Mouse (Mus musculus) liver, embryonic 12.5 days (tissue): ENCODE results near the gene Nfrkb. TPM values are rescaled to one million over a fixed set of nuclear protein-coding genes. Genes with fewer than 3 reads are reported as not detected.

Experiments used
- ATAC-seq: fragments of 200-750 bp; cut with Nextera tagmentation; 2 replicates; pipeline ENCODE4 v1.8.0; 2017; ENCODE audit warnings: moderate number of reproducible peaks, mild to moderate bottlenecking, moderate library complexity
- H3K27ac ChIP-seq: fragments of 300-500 bp; sonication (generic); 2 replicates; pipeline ENCODE4 v1.5.1; 2016; ENCODE audit warnings: mild to moderate bottlenecking
- H3K27me3 ChIP-seq: fragments of 300-500 bp; sonication (generic); replicated peaks from 2 replicates; pipeline ENCODE4 v1.6.1; 2016; ENCODE audit warnings: mild to moderate bottlenecking, moderate library complexity
- H3K36me3 ChIP-seq: fragments of 300-500 bp; sonication (generic); 2 replicates; pipeline ENCODE4 v1.6.1; 2016; ENCODE audit warnings: mild to moderate bottlenecking, moderate library complexity
- H3K4me1 ChIP-seq: fragments of 300-500 bp; sonication (generic); 2 replicates; pipeline ENCODE4 v1.6.1; 2016
- H3K4me2 ChIP-seq: fragments of 300-500 bp; sonication (generic); 2 replicates; pipeline ENCODE4 v1.6.1; 2016; ENCODE audit warnings: mild to moderate bottlenecking, moderate library complexity
- H3K4me3 ChIP-seq: fragments of 300-500 bp; sonication (generic); 2 replicates; pipeline ENCODE4 v1.5.1; 2016; ENCODE audit warnings: mild to moderate bottlenecking, moderate library complexity
- H3K9ac ChIP-seq: fragments of 300-500 bp; sonication (generic); 2 replicates; pipeline ENCODE4 v1.6.1; 2016; ENCODE audit warnings: mild to moderate bottlenecking, moderate library complexity
- H3K9me3 ChIP-seq: fragments of 300-500 bp; sonication (generic); replicated peaks from 2 replicates; pipeline ENCODE4 v1.6.1; 2016; ENCODE audit warnings: mild to moderate bottlenecking, moderate library complexity
- WGBS: fragments of 180-500 bp; shearing (Covaris S2); methylation state at CpG from one replicate; pipeline ENCODE4 v1.1.7; 2016; ENCODE audit not compliant: insufficient replicate concordance; 5-methylcytosine and 5-hydroxymethylcytosine counted together
- polyA plus RNA-seq: library from polyadenylated mRNA; unstranded; fragments of >200 nt; fragmentation: Nextera tagmentation; extraction: Ambion mirVana; gene quantifications from 2 replicates; pipeline ENCODE4 v1.2.1, GENCODE M21; 2016

Nfrkb gene
- polyA plus RNA-seq, 1 experiment from 2014 or later: 8.6 TPM

DNA sequence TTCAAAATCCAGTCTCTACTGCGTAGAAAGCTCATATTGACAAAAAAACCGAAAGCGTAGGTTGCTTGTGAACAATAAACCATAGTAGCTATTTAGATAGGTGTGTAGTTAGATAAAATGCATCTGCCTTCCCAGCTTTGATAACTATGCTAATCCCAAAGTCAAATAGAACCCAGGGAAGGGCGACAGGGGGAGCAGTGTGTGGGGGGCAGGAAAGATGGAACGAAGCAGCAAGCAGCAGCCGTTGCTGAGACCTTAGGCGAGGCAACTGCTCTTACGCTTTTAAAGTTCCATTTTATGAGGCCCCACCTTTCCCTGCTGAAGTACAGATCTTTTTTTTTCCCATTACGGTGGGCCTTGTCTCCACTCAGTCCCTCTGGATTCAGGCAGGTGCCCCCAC lies 77.2 kb downstream of the Nfrkb start:
- no peak for ATAC-seq
- no peak overlapping the region for H3K9ac ChIP-seq
- H3K4me3 ChIP-seq: no peak overlapping the region
- 48% methylated on average over 9 of the region's 9 CpGs for WGBS
- peak overlapping the region; percentile 32 for H3K4me2 ChIP-seq
- no peak overlapping the region for H3K27ac ChIP-seq
- H3K27me3 ChIP-seq: peaks cover 33% of the 10 kb centered on the region
- no peaks in the 10 kb centered on the region for H3K9me3 ChIP-seq
- no peaks in the 10 kb centered on the region for H3K4me1 ChIP-seq
- H3K36me3 ChIP-seq: no peaks in the 10 kb centered on the region

DNA sequence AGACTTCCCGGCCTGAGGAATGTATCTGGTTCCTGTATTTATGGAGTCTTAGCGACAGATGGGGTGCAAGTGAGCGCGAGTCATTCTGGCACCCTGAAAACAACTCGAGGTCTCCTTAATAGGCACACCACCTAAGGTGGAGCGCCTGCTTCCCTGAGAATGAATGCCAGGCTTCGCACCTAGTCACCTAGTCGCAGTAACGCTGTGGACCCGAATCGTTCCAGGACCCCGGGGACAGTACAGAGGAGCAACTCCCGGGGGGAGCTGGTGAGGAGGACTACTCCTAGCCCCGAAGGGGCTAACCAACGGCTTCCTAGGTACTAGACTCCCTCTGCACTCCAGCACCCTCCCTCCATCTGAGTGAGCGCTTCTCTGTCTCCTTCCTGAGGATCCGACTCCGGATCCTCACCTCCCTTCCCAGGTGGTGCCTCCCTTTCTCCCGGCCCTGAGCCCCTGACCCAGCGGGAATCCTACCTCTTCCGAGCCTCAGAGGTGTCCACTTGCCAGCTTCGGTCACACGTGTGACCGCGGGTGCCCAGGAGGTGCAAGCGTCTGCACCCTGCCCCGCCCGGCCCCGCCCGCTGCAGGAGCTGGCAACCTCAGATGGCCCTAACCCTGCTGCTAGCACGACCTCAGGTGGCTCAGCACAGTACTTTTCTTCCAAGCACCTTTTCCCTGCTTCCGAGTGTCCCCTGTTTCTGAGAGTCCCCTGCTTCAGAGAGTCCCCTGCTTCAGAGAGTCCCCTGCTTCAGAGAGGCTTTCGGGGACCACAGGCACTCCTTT lies 77.9 kb downstream of the Nfrkb start, which contains the start of gene Tmem45b:
TSS of gene Tmem45b (minus strand) at position 771 of the 783 bp plus-strand sequence.
- Histone ChIP-seq H3K9me3 (no peaks in the 10 kb centered on the region), H3K36me3 (no peaks in the 10 kb centered on the region), H3K4me3 (no peak within 1 kb of the TSS), H3K9ac (no peak within 1 kb of the TSS), H3K27ac (no peak within 1 kb of the TSS), H3K4me2 (peak within 1 kb of the TSS; percentile 32), H3K27me3 (peaks cover 33% of the 10 kb centered on the region), H3K4me1 (no peaks in the 10 kb centered on the region)
- no peak for ATAC-seq
- 5% methylated on average over 33 of the region's 33 CpGs for WGBS

Other genes starting within 250 kb of the Nfrkb start
- 210 and 212 TPM in 2 replicates for gene Aplp2, start 174.4 kb upstream of the Nfrkb start, polyA plus RNA-seq
- gene Prdm10, start 105.7 kb upstream of the Nfrkb start, polyA plus RNA-seq: 4.1 and 4.7 TPM in 2 replicates
- not detected in 2 replicates for gene Tmem45b, start 78.3 kb downstream of the Nfrkb start, polyA plus RNA-seq